Mouse (Mus musculus) spleen, adult 2 months (tissue): ENCODE data around the gene Slf1.

ENCODE experiments used
- CTCF ChIP-seq: fragments of 200-500 bp; IDR thresholded peaks from 2 replicates; pipeline ENCODE4 v1.5.1; 2011; ENCODE audit warnings: mild to moderate bottlenecking, inconsistent platforms; ENCODE audit not compliant: insufficient read depth, insufficient read length, insufficient replicate concordance; ENCODE audit errors: extremely low read depth
- POLR2A ChIP-seq: fragments of 200-500 bp; IDR thresholded peaks from 2 replicates; pipeline ENCODE4 v1.6.1; 2011; ENCODE audit warnings: low read depth, low read length, inconsistent platforms

GRCm38 (mm10) chr13:77003684-77004083 is 131.6 kb downstream of the Slf1 start:
- no peak for TF ChIP-seq POLR2A
- no peak for TF ChIP-seq CTCF
